Mouse (Mus musculus): ENCODE data around the gene Sfn. TPM values are rescaled to one million over a fixed set of nuclear protein-coding genes. Genes with fewer than 3 reads are reported as not detected.

Sfn gene
- polyA plus RNA-seq, 1 experiment from 2014 or later, result 0.40 TPM

DNA sequence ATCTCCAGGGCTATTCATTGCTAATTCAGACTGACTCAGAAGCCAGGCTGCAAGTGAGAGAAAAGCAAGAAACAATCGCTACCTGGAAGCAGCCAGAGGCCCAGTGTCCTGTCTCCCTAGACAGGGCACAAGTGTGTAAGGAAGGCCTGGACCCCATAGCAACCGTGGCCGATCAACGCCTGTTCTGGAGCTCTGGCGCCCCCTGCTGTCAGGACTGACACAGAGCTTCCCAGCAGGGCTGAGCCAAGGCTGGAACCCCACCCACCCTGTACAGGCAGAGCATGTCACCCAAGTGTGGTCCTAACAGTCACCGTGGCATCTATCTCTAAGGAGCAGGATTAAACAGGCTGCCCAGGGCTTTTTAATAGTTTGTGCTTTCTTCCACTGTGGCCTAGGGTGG lies 7.8 kb upstream of the Sfn start:
- TF ChIP-seq EP300 (IDR thresholded peaks at IDR 0.05; ENCODE audit: low read depth), result no peak
- peak; percentile 96 for TF ChIP-seq CTCF (IDR thresholded peaks at IDR 0.05; ENCODE audit: low read depth)
- Histone ChIP-seq H3K9ac (replicated peaks) (no peak overlapping the region), H3K4me3 (ENCODE audit: low read depth, low read length) (no peak overlapping the region), H3K9me3 (ENCODE audit: low read length) (no peaks in the 10 kb centered on the region), H3K36me3 (replicated peaks; ENCODE audit: insufficient read depth, low read length) (peaks cover 42% of the 10 kb centered on the region), H3K4me1 (ENCODE audit: insufficient read depth) (0 out of 2 replicates have a peak, but pooled peaks cover 7% of the 10 kb centered on the region), H3K4me2 (ENCODE audit: low read depth, low read length) (no peak overlapping the region), H3K27ac (ENCODE audit: low read depth) (no peak overlapping the region), H3K27me3 (ENCODE audit: insufficient read depth, low read length) (no peaks in the 10 kb centered on the region)
- DNase-seq, result peak; percentile 91
- 13% methylated on average over 6 of the region's 6 CpGs for WGBS (ENCODE audit: insufficient replicate concordance)
- peak; percentile 73 for ATAC-seq

DNA sequence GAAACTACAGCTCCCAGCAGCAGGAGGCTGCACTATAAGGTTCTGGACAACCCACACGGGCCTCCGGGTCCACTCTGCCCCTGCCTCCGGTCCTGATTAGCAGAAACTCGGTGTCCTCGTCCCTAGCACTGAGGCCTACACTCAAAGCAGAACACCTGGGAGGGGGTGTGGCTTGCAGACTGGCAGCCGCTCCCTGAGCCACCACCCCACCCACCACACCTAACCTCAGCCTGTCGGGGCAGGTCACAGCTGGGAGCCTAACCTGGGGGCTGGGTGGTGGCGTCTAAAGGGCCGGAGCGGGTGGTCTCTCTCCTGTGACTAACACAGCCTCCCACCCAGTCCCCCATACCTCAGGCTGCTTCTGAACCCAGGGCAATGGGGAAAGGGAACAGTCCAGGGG lies 5.3 kb upstream of the Sfn start:
- no peak overlapping the region for H3K4me2 ChIP-seq (ENCODE audit: low read depth, low read length)
- ATAC-seq (no peak), DNase-seq (no peak)
- peaks cover 40% of the 10 kb centered on the region for H3K36me3 ChIP-seq (replicated peaks; ENCODE audit: insufficient read depth, low read length)
- H3K9me3 ChIP-seq (ENCODE audit: low read length), result no peaks in the 10 kb centered on the region
- 0 out of 2 replicates have a peak, but pooled peaks cover under 1% of the 10 kb centered on the region for H3K27me3 ChIP-seq (ENCODE audit: insufficient read depth, low read length)
- 77% methylated on average over 10 of the region's 10 CpGs for WGBS (ENCODE audit: insufficient replicate concordance)
- H3K4me3 ChIP-seq (ENCODE audit: low read depth, low read length), result no peak overlapping the region
- 0 out of 2 replicates have a peak, but pooled peaks cover 7% of the 10 kb centered on the region for H3K4me1 ChIP-seq (ENCODE audit: insufficient read depth)
- H3K9ac ChIP-seq (replicated peaks), result no peak overlapping the region
- H3K27ac ChIP-seq (ENCODE audit: low read depth), result no peak overlapping the region
- no peak for TF ChIP-seq CTCF (IDR thresholded peaks at IDR 0.05; ENCODE audit: low read depth)
- TF ChIP-seq EP300 (IDR thresholded peaks at IDR 0.05; ENCODE audit: low read depth), result no peak

GRCm38 (mm10) chr4:133605330-133605729 lies 3.4 kb upstream of the Sfn start:
- no peak for TF ChIP-seq EP300 (IDR thresholded peaks at IDR 0.05; ENCODE audit: low read depth)
- no peak for TF ChIP-seq CTCF (IDR thresholded peaks at IDR 0.05; ENCODE audit: low read depth)
- ATAC-seq (no peak), DNase-seq (no peak)
- peaks cover 5% of the 10 kb centered on the region for H3K4me1 ChIP-seq (ENCODE audit: insufficient read depth)
- H3K4me3 ChIP-seq (ENCODE audit: low read depth, low read length), result no peak overlapping the region
- H3K9ac ChIP-seq (replicated peaks), result no peak overlapping the region
- peaks cover 36% of the 10 kb centered on the region for H3K36me3 ChIP-seq (replicated peaks; ENCODE audit: insufficient read depth, low read length)
- WGBS (ENCODE audit: insufficient replicate concordance), result 67% methylated on average over 9 of the region's 9 CpGs
- H3K27me3 ChIP-seq (ENCODE audit: insufficient read depth, low read length), result peaks cover 14% of the 10 kb centered on the region
- no peak overlapping the region for H3K4me2 ChIP-seq (ENCODE audit: low read depth, low read length)
- no peaks in the 10 kb centered on the region for H3K9me3 ChIP-seq (ENCODE audit: low read length)
- no peak overlapping the region for H3K27ac ChIP-seq (ENCODE audit: low read depth)

DNA sequence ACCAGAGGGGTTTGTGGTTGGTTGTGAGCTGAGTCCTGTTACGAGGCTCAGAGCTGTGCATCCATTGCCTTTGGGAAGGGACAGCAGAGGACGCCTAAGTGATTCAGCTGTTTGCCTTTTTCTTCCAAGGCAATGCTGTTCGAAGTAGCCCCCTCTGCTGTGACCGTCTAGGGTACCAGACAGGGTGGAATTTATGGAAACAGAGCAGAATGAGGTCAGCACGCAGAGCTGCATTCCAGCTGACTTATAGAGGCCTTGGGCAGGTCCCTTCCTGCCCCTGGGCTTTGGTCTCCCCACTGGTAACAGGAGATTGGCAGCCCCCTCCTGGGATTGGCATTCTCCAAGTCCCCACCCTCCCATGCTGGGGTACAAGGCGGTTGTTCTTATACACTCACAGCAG lies 2.9 kb upstream of the Sfn start:
- ATAC-seq (no peak), DNase-seq (no peak)
- H3K36me3 ChIP-seq (replicated peaks; ENCODE audit: insufficient read depth, low read length), result peaks cover 36% of the 10 kb centered on the region
- H3K9me3 ChIP-seq (ENCODE audit: low read length), result no peaks in the 10 kb centered on the region
- H3K4me2 ChIP-seq (ENCODE audit: low read depth, low read length), result no peak overlapping the region
- H3K9ac ChIP-seq (replicated peaks), result no peak overlapping the region
- peaks cover 19% of the 10 kb centered on the region for H3K27me3 ChIP-seq (ENCODE audit: insufficient read depth, low read length)
- WGBS (ENCODE audit: insufficient replicate concordance), result 75% methylated on average over 6 of the region's 6 CpGs
- H3K27ac ChIP-seq (ENCODE audit: low read depth), result no peak overlapping the region
- no peak overlapping the region for H3K4me3 ChIP-seq (ENCODE audit: low read depth, low read length)
- no peak for TF ChIP-seq CTCF (IDR thresholded peaks at IDR 0.05; ENCODE audit: low read depth)
- no peak for TF ChIP-seq EP300 (IDR thresholded peaks at IDR 0.05; ENCODE audit: low read depth)
- H3K4me1 ChIP-seq (ENCODE audit: insufficient read depth), result peaks cover 9% of the 10 kb centered on the region

GRCm38 (mm10) chr4:133604175-133604574 lies 2.2 kb upstream of the Sfn start:
- Histone ChIP-seq H3K27ac (ENCODE audit: low read depth) (no peak overlapping the region), H3K4me3 (ENCODE audit: low read depth, low read length) (no peak overlapping the region), H3K9ac (replicated peaks) (no peak overlapping the region), H3K4me2 (ENCODE audit: low read depth, low read length) (no peak overlapping the region), H3K36me3 (replicated peaks; ENCODE audit: insufficient read depth, low read length) (peaks cover 36% of the 10 kb centered on the region), H3K9me3 (ENCODE audit: low read length) (no peaks in the 10 kb centered on the region), H3K4me1 (ENCODE audit: insufficient read depth) (peaks cover 14% of the 10 kb centered on the region), H3K27me3 (ENCODE audit: insufficient read depth, low read length) (peaks cover 22% of the 10 kb centered on the region)
- no peak for TF ChIP-seq EP300 (IDR thresholded peaks at IDR 0.05; ENCODE audit: low read depth)
- TF ChIP-seq CTCF (IDR thresholded peaks at IDR 0.05; ENCODE audit: low read depth), result no peak
- ATAC-seq, result no peak
- DNase-seq, result no peak
- 74% methylated on average over 7 of the region's 7 CpGs for WGBS (ENCODE audit: insufficient replicate concordance)

DNA sequence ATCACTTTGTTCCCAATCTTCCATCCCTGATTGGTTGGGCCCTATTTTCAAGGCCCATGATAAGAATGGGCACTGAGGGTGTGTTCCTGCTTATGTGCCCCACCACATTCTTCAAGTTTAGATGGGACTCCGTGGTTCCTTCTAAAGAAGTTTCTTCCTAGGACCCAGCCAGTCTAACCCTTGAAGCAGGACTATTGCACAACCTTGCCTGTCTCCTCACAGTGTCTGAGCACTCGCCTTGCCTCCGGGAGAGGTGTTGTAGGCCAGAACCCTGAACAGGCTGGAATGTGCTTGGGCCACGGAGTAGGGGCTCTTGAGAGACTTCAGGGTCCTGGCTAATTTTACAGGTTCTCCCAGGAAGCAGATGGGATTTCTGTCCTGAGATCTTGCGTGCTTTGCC lies 1.1 kb upstream of the Sfn start:
- Histone ChIP-seq H3K4me1 (ENCODE audit: insufficient read depth) (peaks cover 18% of the 10 kb centered on the region), H3K27ac (ENCODE audit: low read depth) (no peak overlapping the region), H3K27me3 (ENCODE audit: insufficient read depth, low read length) (peaks cover 22% of the 10 kb centered on the region), H3K9ac (replicated peaks) (no peak overlapping the region), H3K36me3 (replicated peaks; ENCODE audit: insufficient read depth, low read length) (peaks cover 30% of the 10 kb centered on the region), H3K4me2 (ENCODE audit: low read depth, low read length) (no peak overlapping the region), H3K4me3 (ENCODE audit: low read depth, low read length) (no peak overlapping the region), H3K9me3 (ENCODE audit: low read length) (no peaks in the 10 kb centered on the region)
- WGBS (ENCODE audit: insufficient replicate concordance), result 78% methylated on average over 5 of the region's 5 CpGs
- TF ChIP-seq CTCF (IDR thresholded peaks at IDR 0.05; ENCODE audit: low read depth) (no peak), EP300 (IDR thresholded peaks at IDR 0.05; ENCODE audit: low read depth) (no peak)
- ATAC-seq, result no peak
- DNase-seq, result no peak

DNA sequence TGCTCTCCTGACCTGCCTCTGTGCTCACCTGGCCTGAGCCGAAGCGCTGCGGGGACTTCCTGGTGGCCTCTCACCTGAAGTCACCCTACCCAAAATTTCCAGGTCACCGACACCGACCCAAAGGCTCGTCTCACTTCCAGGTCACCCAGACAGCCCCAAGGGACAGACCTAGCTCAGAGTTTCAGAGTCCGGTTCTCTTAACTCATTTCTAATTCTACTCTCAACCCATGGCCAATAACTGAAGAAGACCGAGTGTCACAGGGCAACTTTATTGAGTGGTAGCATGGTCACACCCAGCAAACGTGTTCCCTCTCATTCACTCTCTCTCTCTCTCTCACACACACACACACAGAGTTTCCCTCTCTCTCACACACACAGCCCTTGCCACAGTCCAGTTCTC lies 1.7 kb downstream of the Sfn start:
- Histone ChIP-seq H3K27ac (ENCODE audit: low read depth) (no peak overlapping the region), H3K9ac (replicated peaks) (no peak overlapping the region; the same call in 1 of the 2 replicates), H3K4me2 (ENCODE audit: low read depth, low read length) (peak overlapping the region; percentile 81)

More for the DNA sequence above, 1.7 kb downstream of the Sfn start:
- Histone ChIP-seq H3K4me3 (ENCODE audit: low read depth, low read length) (peak overlapping the region; percentile 54), H3K4me1 (ENCODE audit: insufficient read depth) (peaks cover 18% of the 10 kb centered on the region), H3K36me3 (replicated peaks; ENCODE audit: insufficient read depth, low read length) (peaks cover 10% of the 10 kb centered on the region), H3K27me3 (ENCODE audit: insufficient read depth, low read length) (peaks cover 22% of the 10 kb centered on the region), H3K9me3 (ENCODE audit: low read length) (no peaks in the 10 kb centered on the region)
- no peak for TF ChIP-seq CTCF (IDR thresholded peaks at IDR 0.05; ENCODE audit: low read depth)
- DNase-seq (no peak), ATAC-seq (no peak)
- 10% methylated on average over 9 of the region's 9 CpGs for WGBS (ENCODE audit: insufficient replicate concordance)

All from liver, postnatal 0 days (tissue).